ENCODE assay signal across 10 mouse cellular contexts in genomic region chr3:123107830-123108549, GRCm38 (mm10).
DNase-seq lines count a peak whose midpoint lies in the region; ATAC-seq and TF ChIP-seq lines count a peak whose summit lies in the region.
"Had no signal": no experiment of that assay in that cellular context is flagged by ENCODE, and none has a peak within 500 bp of the region (broad histone marks: within the 10 kb centered on the region; RNA-seq: fewer than 3 reads in every experiment).

No protein-coding gene starts in this region.

- no peak overlapping the region for H3K4me3 ChIP-seq in hindbrain, postnatal 0 days (ENCODE audit: low read length)
- no peak overlapping the region for H3K4me3 ChIP-seq in hindbrain, embryonic 12.5 days
- H3K4me3 ChIP-seq in lung, embryonic 16.5 days (ENCODE audit: low read length): peak overlapping the region; percentile 23

- no peaks in the 10 kb centered on the region for H3K4me1 ChIP-seq in hindbrain, postnatal 0 days (ENCODE audit: insufficient read depth, low read length)
- no peaks in the 10 kb centered on the region for H3K4me1 ChIP-seq in hindbrain, embryonic 12.5 days
- H3K4me1 ChIP-seq in lung, embryonic 16.5 days (replicated peaks; ENCODE audit: control insufficient read depth, insufficient read depth, low read length): peaks cover 20% of the 10 kb centered on the region

- H3K27me3 ChIP-seq in hindbrain, postnatal 0 days (ENCODE audit: insufficient read depth, low read length): no peaks in the 10 kb centered on the region
- H3K27me3 ChIP-seq in hindbrain, embryonic 12.5 days: no peaks in the 10 kb centered on the region
- H3K27me3 ChIP-seq in lung, embryonic 16.5 days (ENCODE audit: control insufficient read depth, insufficient read depth, low read depth, low read length): no peaks in the 10 kb centered on the region

- H3K27ac ChIP-seq in hindbrain, postnatal 0 days: no peak overlapping the region
- no peak overlapping the region for H3K27ac ChIP-seq in hindbrain, embryonic 12.5 days
- peak overlapping the region; percentile 78 for H3K27ac ChIP-seq in lung, embryonic 16.5 days (ENCODE audit: low read length)

- ATAC-seq in hindbrain, postnatal 0 days: no peak
- no peak for ATAC-seq in hindbrain, embryonic 12.5 days (ENCODE audit: low FRiP score)
- ATAC-seq in lung, embryonic 16.5 days (ENCODE audit: low read depth): peak; percentile 64

- no peak overlapping the region for H3K4me2 ChIP-seq in hindbrain, postnatal 0 days (ENCODE audit: low read depth, low read length)
- H3K4me2 ChIP-seq in hindbrain, embryonic 12.5 days (replicated peaks): no peak overlapping the region
- H3K4me2 ChIP-seq in lung, embryonic 16.5 days (ENCODE audit: low read depth, low read length): peak overlapping the region; percentile 36
- H3K4me2 ChIP-seq: midbrain, embryonic 11.5 days had no signal

- WGBS in hindbrain, postnatal 0 days: 59% methylated on average over 14 of the region's 14 CpGs
- 68% methylated on average over 14 of the region's 14 CpGs for WGBS in hindbrain, embryonic 12.5 days
- WGBS in lung, embryonic 16.5 days: 24% methylated on average over 14 of the region's 14 CpGs

- DNase-seq in adrenal gland, postnatal 14 days: peak; percentile 51
- DNase-seq in adrenal gland, postnatal 25 days: no peak
- DNase-seq in hindbrain, postnatal 0 days (ENCODE audit: low spot score): peak; percentile 8
- no peak for DNase-seq in lung, postnatal 14 days
- no peak for DNase-seq in ovary, postnatal 14 days (ENCODE audit: low spot score)
- DNase-seq in cerebellum, postnatal 14 days: no peak
- DNase-seq: cerebellum, adult 2 months had no signal

- H3K36me3 ChIP-seq in hindbrain, postnatal 0 days (ENCODE audit: insufficient read depth, low read length): no peaks in the 10 kb centered on the region
- no peaks in the 10 kb centered on the region for H3K36me3 ChIP-seq in hindbrain, embryonic 12.5 days
- H3K36me3 ChIP-seq in lung, embryonic 16.5 days (ENCODE audit: control insufficient read depth, insufficient read depth, low read length): no peaks in the 10 kb centered on the region

- no peak overlapping the region for H3K9ac ChIP-seq in hindbrain, postnatal 0 days (replicated peaks; ENCODE audit: low read length)
- H3K9ac ChIP-seq in hindbrain, embryonic 12.5 days: no peak overlapping the region
- no peak overlapping the region for H3K9ac ChIP-seq in lung, embryonic 16.5 days (ENCODE audit: low read length)

- TF ChIP-seq CTCF in hindbrain, postnatal 0 days (IDR thresholded peaks at IDR 0.05; ENCODE audit: low read depth): no peak

- H3K9me3 ChIP-seq in hindbrain, postnatal 0 days (ENCODE audit: low read length): no peaks in the 10 kb centered on the region
- no peaks in the 10 kb centered on the region for H3K9me3 ChIP-seq in hindbrain, embryonic 12.5 days (replicated peaks)
- H3K9me3 ChIP-seq in lung, embryonic 16.5 days (ENCODE audit: control insufficient read depth, low read length): no peaks in the 10 kb centered on the region

Comparison
In these comparisons a context has a peak if more than half of its experiments do, and no peak if none do; other contexts are left out.
1. DNase-seq: peak in adrenal gland, postnatal 14 days (single experiment) and hindbrain, postnatal 0 days (single experiment); none in adrenal gland, postnatal 25 days (single experiment), lung, postnatal 14 days (single experiment), ovary, postnatal 14 days (single experiment) and cerebellum, postnatal 14 days (0 of 2).